Mouse (Mus musculus) layer of hippocampus, adult 9-11 months (tissue): ENCODE measurements around the gene Pef1.

Experiments
- DNase-seq: peaks from one replicate; pipeline ENCODE4 v3.0.0; 2022

The Pef1 gene

GRCm38 (mm10) chr4:130102111-130102651 lies at the start of gene Pef1:
TSS of gene Pef1 (plus strand) at chr4:130102558.
- no peak for DNase-seq

GRCm38 (mm10) chr4:130053111-130053510 lies 49.2 kb upstream of the Pef1 start:
- DNase-seq = no peak

GRCm38 (mm10) chr4:130054727-130055126 lies 47.6 kb upstream of the Pef1 start:
- DNase-seq = peak; percentile 56

GRCm38 (mm10) chr4:130055160-130056010 lies 47.0 kb upstream of the Pef1 start:
- DNase-seq = no peak

DNA sequence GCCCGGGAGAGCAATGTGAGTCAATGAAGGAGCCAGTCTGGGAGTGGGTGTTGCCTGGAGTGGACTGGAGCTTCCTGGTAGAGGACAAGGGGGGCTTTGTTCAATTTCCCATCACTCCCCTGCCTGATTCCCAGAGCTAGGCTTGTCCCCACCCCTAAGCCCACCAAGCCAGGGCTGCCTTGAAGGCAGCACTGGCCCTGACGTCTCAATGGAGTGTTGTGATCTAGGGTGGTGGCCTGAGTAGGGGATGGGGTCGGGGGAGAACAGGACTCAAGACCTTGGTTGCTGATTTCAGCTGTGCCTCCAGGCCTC lies 46.4 kb upstream of the Pef1 start:
- DNase-seq = no peak

GRCm38 (mm10) chr4:130056471-130056870 lies 45.9 kb upstream of the Pef1 start:
- DNase-seq = no peak

DNA sequence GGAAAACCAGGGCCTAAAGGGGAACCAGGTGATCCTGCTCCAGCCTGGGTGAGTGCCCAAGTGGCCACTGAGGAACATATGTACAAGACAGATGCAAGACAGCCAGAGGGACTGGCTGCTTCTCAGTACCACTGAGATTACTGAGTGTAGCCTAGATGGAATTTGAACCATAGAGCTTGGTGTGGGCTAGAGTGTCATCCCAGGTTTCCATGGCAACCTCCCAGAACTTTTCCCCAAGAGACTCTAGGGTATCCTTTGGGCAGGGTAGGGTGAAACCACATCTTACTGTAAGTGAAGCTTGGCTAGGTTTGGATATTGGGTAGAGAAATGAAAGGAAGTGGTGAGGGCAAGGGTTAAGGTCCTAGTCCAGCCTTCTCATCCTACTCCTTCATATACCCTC lies 41.4 kb upstream of the Pef1 start:
- DNase-seq = no peak

- no peak for DNase-seq
Observed at GRCm38 (mm10) chr4:130063191-130063590, 39.2 kb upstream of the Pef1 start.

GRCm38 (mm10) chr4:130066816-130067215 lies 35.5 kb upstream of the Pef1 start:
- DNase-seq = no peak

DNA sequence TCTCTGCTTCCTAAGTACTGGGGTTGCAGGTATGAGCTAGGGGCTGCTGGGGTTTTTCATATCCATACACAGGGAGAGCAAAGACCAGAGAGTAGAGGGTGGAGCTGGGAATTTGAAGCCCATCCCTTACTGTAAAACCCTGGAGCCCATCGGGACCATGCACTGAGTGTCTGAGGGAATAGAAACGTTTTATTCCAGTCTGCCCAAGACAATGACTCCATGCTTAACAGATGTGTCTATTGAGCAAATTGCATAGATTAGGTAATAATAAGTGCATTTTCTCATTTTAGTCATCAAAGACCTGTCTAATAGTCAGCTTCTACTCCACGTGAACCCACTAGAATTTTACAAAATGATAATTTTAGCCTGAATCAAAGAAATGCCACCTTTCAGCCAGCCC lies 31.8 kb upstream of the Pef1 start:
- no peak for DNase-seq

GRCm38 (mm10) chr4:130071758-130072157 lies 30.6 kb upstream of the Pef1 start:
- no peak for DNase-seq

- DNase-seq = no peak
Observed at GRCm38 (mm10) chr4:130073367-130073766, 29.0 kb upstream of the Pef1 start.

- peak; percentile 49 for DNase-seq
Observed at GRCm38 (mm10) chr4:130074761-130075515, 27.4 kb upstream of the Pef1 start.

GRCm38 (mm10) chr4:130076856-130077255 lies 25.5 kb upstream of the Pef1 start:
- no peak for DNase-seq

GRCm38 (mm10) chr4:130078816-130079485 lies 23.4 kb upstream of the Pef1 start:
- peak; percentile 45 for DNase-seq

GRCm38 (mm10) chr4:130079521-130079920 lies 22.8 kb upstream of the Pef1 start:
- DNase-seq = no peak

- DNase-seq = peak; percentile 63
Observed at GRCm38 (mm10) chr4:130081345-130082190, 20.8 kb upstream of the Pef1 start.

DNA sequence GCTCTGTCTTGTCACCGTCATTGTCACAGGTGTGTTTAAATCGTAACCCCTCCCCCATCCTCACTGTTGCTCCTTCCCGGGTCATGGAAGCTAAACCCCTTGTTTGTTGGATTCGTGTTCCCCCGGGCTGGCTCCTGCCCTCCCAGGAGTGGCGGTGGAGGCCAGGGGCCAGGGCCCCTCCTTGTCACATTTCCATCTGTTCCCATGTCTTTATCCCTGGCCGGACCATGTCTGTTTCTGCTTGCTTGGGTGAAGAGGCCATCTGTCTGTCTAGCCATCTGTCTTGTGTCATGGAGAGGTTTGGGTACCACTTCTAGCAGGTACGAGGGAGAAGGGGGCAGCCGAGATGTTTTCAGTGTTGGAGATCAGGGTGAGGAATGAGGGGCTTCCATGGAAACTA lies 20.1 kb upstream of the Pef1 start:
- DNase-seq = no peak

GRCm38 (mm10) chr4:130084331-130084945 lies 17.9 kb upstream of the Pef1 start:
- no peak for DNase-seq

DNA sequence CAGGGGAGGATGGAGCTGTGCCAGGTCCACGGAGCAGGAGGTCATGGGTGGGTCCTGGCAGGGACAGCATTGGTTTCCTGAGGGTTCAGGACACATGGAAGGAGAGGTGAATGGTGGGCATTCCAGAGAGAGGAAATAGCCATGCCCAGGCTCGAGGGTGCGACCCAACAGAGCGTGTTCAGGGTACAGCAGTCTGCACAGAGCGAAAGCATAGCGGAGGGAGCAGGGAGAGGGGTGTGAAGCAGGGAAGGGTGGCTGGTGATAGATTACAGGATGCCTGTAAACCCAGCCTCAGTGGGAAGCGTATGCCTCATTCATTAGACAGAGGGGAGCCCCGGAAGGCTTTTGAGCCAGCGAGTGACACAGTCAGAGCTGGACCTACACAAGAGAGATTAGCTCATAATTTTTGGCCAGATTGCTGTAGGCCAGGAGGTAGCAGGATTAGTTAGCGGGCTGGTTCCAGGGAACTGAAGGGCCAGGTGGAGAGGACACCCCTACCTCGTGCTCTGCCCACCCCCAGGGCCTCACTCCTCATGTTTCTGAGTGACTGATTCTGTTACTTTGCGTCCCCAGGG lies 17.0 kb upstream of the Pef1 start:
- no peak for DNase-seq

GRCm38 (mm10) chr4:130087293-130087692 lies 15.1 kb upstream of the Pef1 start:
- peak; percentile 83 for DNase-seq

DNA sequence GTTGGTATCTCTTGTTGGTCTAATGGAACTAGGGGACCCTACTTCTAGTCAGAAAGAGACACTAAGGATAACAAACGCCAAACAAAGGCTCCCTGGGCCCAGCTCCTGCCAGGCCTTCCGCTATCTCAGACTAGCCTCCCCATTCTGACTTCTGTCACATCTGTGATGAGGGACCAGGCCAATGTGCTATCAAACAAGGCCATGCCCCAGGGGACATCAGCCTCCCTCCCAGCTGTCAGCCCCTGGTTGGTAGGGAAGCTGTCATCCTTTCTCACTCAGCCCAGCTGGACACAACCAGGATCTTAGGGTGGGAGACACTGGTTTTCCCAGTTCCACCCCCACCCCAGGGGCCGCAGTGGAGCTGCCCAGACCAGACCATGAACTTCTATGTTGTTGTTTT lies 7.2 kb upstream of the Pef1 start:
- no peak for DNase-seq
